Mouse (Mus musculus) megakaryocyte, embryonic 14.5 days (primary cell): ENCODE measurements around the gene Cmpk1.

Experiments used
- FLI1 ChIP-seq: IDR thresholded peaks from 2 replicates; pipeline ENCODE4 v1.6.1; 2012; ENCODE audit warnings: low read length, inconsistent platforms, mixed read lengths
- GATA1 ChIP-seq: IDR thresholded peaks from 3 replicates; pipeline ENCODE4 v1.6.1; 2012; ENCODE audit warnings: mixed read lengths, low read length, inconsistent platforms, borderline replicate concordance

- TF ChIP-seq FLI1 (no peak), GATA1 (no peak)
Measured at GRCm38 (mm10) chr4:115014276-115014675, 27.2 kb upstream of the Cmpk1 start.
